Mouse (Mus musculus): ENCODE data around the gene Arfip2.

The Arfip2 gene

GRCm38 (mm10) chr7:105614400-105614799 is 25.8 kb downstream of the Arfip2 start:
- no peak for DNase-seq (ENCODE audit: low spot score)

- no peak for DNase-seq (ENCODE audit: low spot score)
Observed at GRCm38 (mm10) chr7:105611767-105612166, 28.4 kb downstream of the Arfip2 start.

GRCm38 (mm10) chr7:105608467-105608866 is 31.7 kb downstream of the Arfip2 start:
- DNase-seq (ENCODE audit: low spot score), result no peak

DNA sequence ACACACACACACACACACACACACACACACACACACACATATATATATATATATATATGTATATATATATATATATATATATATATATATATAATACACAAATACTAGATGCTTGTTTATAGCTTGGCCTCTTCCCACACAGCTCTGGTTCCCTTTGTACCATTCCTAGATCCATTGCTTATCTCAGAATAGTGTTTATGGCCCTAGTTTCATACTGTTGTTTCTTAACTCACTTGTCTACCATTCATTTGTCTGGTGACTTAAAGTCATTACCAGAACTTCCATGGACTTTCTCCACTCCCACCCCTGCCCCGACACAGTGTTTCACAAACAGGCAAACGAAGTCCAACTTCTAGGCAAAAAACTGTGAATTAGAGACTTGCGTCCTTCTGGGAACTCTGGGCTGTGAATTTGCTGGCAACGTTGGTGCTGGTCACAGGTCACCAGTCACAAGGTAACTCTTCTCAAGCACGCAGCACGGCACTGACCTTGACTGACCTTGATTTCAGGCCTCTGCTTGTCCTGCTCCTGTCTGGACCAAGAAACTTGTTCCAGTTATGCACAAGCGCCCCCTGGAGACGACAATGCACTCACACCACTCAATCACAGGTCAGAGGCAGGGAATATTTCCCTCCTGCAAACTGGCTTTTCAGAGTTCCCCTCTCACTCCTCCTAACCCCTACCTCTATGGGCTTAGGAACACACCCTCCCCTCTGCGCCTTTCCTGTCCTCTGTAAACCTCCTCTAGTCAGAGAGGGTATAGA is 37.2 kb downstream of the Arfip2 start:
- DNase-seq (ENCODE audit: low spot score), result peak; percentile 17

DNA sequence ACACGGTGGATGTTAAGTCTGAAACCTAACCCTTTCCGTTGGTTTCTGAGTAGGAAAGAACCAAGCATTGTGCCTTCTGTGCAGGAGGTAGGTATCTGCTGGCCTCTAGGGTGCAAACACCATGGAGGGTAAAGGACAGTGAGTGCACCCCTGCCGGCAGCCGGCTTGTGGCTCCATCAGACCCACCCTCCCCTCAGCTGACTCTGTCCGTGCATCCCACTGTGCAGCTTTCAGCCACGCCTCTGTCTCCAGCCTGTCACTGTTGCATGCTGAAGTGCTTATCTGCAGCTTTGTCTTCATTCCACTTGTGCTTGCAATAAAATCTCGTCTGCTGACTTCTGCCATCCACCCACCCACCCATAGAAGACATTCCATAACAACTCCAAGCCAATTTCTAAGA is 50.1 kb downstream of the Arfip2 start:
- no peak for DNase-seq (ENCODE audit: low spot score)

DNA sequence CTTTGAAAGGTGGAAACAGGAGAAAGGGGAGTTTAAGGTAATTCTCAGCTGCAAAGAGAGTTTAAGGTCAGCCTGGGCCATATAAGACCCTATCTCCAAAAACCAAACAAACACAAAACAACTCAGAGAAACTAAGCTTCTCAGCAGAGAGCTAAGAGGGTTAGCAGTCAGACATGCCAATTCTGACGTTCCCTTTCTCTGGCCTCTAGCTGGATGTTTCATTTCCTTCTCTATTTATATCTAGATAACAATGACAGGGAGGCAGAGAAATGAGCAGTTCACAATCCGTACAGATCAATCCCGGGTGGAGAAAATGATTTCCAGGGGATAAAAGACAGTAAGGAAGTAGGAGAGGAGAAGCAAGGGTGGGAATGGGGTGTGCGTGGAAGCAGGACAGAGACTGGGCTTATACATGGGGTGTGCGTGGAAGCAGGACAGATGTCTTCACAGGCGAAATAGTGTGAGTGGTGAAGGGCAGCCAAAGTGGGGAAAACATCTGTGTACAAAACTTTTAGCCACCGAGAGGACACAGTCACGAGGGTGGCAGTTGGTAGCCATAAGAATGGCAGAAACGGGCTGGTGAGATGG is 51.8 kb downstream of the Arfip2 start:
- no peak for DNase-seq (ENCODE audit: low spot score)

Data from ovary, postnatal 10 days (tissue).